Mouse (Mus musculus) olfactory bulb, adult 2 months (tissue): ENCODE measurements at regions not wholly inside any gene's neighbourhood (a gene's known extent, or its start where the extent isn't known, plus 50 kb on each side); places are given as distances from the start of the nearest gene placed in this dataset.

Experiments
- CTCF ChIP-seq: fragments of 200-500 bp; IDR thresholded peaks from 2 replicates; pipeline ENCODE4 v1.5.1; 2012; ENCODE audit warnings: low read depth, mild to moderate bottlenecking, low read length, moderate library complexity; ENCODE audit not compliant: insufficient read depth
- POLR2A ChIP-seq: fragments of 200-500 bp; IDR thresholded peaks from 2 replicates; pipeline ENCODE4 v1.6.1; 2012; ENCODE audit warnings: mild to moderate bottlenecking, low read depth, low read length, moderate library complexity; ENCODE audit not compliant: insufficient read depth

GRCm38 (mm10) chr4:55823583-55823982 lies 291.3 kb upstream of the Klf4 start:
- TF ChIP-seq CTCF (no peak), POLR2A (no peak)
